Mouse (Mus musculus) G1E-ER4 (cell line): ENCODE measurements around the gene Ctu1. TPM values are rescaled to one million over a fixed set of nuclear protein-coding genes. Genes with fewer than 3 reads are reported as not detected.

Source experiments
- GATA1 ChIP-seq: IDR thresholded peaks from one replicate; pipeline ENCODE4 v1.8.0; 2012; ENCODE audit warnings: low read length, inconsistent platforms
- polyA plus RNA-seq: library from polyadenylated mRNA; stranded (reverse); fragments of >175 nt; gene quantifications from 2 replicates; pipeline ENCODE4 v1.2.3, GENCODE M21; 2012

Gene Ctu1
- polyA plus RNA-seq, 1 experiment = 33.9 TPM

DNA sequence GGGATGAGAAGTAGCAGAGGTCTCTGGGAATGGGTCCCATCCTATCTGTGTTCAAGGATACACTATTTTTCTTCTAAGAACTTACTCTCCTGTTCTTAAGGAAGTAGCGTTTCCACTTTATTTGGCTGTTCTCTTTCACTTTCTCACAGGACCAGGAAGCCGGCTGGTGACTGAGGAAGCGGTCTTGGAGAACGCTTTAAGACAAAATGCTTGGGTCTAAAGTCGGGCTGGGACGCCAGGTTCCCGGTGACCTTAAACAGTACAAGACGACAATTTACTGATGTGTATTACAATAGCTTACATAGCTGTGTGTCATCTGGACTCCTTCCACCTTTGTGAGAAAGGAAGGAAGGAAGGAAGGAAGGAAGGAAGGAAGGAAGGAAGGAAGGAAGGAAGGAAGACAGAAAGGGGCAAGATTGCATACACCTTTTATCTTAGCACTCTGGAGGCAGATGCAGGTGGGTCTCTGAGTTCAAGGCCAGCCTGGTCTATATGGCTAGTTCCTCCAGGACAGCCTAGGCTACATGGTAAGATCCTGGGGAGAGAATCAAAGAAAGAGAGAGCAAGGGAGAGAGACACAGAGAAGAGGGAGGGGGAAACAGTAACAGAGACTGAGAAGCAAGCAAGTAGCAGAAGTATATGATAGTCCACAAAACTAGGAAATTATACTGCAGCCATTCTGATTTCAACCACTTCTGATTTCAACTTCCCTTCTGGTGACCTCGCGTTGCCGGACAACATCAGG, 580 bp upstream of the Ctu1 start:
- TF ChIP-seq GATA1 = no peak

DNA sequence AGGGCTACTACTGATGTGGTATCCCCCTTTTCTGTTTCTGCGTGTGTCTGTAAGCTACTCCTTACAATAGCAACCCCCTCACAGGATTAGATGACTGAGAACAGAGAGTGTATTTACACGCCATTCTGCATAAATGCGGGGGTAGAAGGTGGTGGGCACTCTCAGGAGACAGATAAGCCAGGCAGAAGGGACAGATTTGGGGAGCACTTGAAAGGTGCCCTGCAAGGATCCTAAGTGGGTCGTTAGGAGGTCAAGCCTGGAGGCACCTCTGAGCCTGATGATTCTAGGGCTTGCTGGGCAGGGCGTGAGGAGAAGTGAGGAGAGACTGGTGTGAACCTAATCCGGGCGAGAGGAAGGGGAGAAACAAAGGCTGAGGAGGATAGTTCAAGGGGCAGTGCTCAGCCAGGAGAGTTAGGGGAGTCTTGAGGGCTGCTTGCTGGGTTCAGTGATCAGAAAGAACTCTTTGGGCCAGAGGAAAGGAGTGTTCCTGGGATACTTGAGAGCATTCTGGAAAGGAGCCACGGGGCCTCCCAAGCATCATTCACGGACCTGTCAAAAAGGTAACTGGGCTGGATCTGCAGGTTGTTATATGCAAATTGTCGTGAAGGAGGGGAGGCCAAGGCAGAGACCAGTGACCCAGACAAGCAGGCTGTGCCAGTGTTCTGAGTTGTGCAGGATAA, 905 bp downstream of the Ctu1 start:
- no peak for TF ChIP-seq GATA1

DNA sequence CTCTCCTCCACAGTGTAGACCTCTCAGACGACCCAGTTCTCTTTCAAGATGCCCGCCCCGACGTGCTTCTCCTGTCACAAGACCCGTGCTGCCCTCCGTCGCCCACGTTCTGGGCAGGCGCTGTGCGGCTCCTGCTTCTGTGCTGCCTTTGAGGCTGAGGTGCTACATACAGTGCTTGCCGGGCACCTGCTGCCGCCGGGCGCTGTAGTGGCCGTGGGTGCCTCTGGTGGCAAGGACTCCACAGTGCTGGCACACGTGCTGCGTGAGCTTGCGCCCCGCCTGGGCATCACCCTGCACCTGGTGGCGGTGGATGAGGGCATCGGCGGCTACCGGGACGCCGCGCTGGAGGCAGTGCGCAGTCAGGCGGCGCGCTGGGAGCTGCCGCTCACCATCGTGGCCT, 3.3 kb downstream of the Ctu1 start:
- no peak for TF ChIP-seq GATA1

DNA sequence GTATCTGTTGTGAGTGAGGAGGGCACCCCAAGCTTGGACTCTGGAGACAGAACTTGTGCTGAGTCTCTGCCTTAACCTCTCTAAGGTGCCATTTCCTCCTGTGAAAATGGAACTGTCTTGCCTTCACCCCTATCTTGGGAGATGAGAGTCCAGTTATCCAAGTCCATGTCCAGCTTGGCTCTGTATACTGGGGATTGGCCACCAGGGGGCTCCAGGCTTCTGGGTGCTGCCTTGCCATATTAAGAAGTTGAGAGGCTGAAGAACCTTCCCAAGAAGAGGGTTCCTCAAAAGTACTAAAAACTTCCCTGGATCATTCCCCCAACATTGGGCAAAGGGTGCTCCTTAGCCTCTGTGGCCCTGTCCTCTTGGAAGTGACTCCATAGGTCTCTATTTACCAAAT, 6.7 kb downstream of the Ctu1 start:
- TF ChIP-seq GATA1 = no peak

DNA sequence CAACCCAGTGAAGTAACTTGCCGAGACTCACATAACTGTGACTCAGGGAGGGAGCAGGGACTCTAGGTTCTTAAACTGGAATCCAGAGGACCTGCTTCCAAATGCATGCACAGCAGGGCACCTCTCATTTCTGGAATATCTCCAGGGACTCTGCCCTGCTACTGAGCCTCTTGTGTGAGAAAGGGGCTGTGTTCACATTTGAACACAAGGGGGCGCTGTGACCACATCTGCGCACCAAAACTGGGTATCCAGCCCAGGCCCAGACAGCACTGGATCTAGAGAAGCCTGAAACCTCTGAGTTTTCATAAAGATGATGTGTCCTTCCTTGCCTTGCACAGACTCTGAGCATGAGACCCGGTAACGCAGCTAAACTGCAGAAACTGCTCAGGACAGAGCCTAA, 9.1 kb downstream of the Ctu1 start:
- TF ChIP-seq GATA1 = no peak

DNA sequence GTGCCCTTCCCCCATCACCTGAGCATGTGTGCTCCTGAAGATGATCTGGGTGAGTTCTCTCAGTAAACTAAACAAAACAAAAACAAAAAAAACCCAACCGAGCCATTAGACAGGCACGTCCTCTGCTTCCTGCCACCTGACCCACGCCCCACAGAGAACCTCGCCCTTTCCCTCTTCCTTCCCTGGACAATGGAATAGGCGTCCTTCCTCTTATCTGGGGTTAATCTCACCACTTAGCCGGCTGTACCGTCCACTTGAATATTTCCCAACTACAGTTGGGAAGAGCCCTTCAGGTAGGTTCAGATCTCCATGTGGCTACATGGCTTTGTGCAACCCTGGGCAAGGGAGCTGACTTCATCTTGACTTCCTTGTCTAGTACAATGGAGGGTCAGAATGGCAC, 13.3 kb downstream of the Ctu1 start:
- no peak for TF ChIP-seq GATA1

DNA sequence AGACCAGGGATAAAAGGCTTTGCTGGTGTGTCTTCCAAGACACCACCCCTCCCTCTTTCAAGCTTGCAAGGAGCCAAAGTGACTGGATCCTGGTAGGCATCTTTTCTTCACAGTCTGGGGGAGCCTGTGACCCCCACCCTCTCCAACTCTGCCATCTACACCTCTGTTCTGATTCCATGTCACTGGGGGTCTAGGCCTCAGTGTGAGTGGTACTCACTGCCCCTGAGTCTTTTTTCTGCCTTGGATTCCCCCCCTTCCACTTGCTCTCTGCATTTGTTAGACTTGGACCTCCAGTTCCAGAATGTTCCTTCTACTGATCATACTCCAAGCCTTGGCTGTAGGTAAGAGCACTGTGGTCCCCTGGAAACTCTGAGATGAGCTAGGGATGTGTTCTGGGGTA, 18.3 kb downstream of the Ctu1 start, which contains the start of gene Klk14:
Klk14 (plus strand) TSS at position 301 of the 400 bp plus-strand sequence.
- no peak for TF ChIP-seq GATA1

DNA sequence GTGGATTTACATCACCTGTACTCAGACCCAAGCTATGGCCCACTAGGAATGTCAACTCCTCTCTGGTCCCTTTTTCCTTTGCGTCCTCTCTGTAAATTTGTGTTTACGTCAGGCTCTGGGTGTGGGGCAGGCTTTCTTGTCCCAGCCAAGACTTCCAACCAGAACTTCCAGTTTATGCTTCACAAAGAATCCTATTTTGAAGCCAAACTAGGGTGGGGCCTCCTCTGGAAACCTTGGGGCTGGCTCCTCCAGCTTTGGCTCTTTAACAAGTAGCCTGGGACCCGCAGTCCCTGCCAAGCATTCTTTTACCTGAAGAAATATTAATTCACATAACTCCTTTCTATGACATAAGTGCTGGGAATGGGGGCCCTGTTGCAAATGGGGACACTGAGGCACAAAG, 38.2 kb downstream of the Ctu1 start:
- no peak for TF ChIP-seq GATA1

DNA sequence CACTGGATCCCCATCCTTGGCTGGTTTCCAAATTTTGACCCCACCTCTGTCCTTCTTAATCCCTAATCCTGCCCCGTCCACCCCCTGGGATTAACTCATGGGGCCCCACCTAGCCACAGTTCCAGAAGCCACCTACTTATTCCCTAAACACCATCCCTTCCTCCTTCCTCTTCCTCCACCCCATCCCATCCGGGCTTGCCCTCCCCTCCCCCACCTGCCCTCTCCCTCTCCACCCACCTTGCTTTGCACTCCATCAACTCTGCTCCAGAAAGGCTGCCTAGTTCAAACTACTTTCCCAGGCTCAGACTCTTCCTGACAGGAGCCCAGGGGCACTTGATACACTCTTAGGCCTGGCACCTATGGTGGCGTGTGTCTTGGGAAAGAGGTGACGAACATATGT, 40.5 kb downstream of the Ctu1 start, which contains the start of gene Klk13:
Klk13 (plus strand) TSS at position 301 of the 400 bp plus-strand sequence.
- TF ChIP-seq GATA1 = no peak

DNA sequence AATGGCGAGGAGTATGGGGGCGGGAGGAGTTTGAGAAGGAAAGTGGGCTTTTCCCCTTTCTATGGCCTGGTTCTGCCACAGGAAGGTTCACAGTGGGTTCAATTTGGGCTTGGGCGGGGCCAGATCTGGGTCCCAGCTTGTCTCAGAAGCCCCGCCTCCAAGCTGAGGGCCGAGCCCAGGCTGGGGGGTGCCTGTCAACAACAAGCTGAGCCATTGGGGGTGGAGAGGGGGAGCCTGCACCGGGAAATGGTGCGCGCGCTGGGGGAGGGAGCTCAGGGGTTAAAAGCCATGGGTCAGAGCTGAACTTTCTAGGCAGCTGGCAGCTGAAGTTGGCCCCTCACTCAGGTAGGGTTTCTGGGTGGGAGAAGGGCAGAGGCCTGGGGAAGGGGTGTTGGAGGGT, 41.1 kb downstream of the Ctu1 start:
- no peak for TF ChIP-seq GATA1

DNA sequence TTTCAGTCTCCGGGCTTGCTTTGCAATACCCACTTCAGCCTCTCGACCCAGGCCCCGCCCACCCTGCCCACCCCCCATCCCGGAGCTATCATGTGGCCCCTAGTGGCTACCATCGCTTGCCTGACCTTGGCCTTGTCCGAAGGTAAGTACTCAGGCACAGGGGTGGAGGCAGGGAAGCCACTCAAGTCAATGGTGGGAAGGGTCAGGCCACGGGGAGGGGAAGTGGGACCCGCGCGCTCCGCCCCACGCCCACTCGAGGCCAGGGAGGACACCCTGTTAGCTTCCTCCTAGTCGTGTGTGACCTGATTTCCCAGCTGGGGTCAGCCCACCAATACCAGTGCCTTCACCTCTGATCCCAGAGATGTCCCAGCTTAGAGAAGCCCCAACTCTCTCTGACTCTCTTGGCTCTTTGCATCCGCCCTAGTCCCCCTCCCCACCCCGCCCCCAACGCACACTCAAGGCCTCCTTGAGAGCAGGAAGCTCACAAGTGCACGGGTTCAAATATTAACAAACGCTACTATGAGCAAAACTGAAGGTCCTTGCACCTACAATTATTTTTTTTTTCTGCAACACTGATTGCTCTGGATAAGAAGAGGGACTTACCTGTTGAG, 42.0 kb downstream of the Ctu1 start:
- TF ChIP-seq GATA1 = no peak

Other genes starting within 250 kb of the Ctu1 start
- 0.04 and 0.06 TPM in 2 replicates for gene Lim2, start 244.3 kb upstream of the Ctu1 start, polyA plus RNA-seq
- not detected in 2 replicates for gene Nkg7, start 234.9 kb upstream of the Ctu1 start, polyA plus RNA-seq
- gene Cldnd2, start 231.2 kb upstream of the Ctu1 start, polyA plus RNA-seq = not detected in 2 replicates
- gene Etfb, start 227.9 kb upstream of the Ctu1 start, polyA plus RNA-seq = 117 and 170 TPM in 2 replicates
- 0.21 TPM in 1 of 2 replicates, not detected in the other for gene Gm45233, start 227.9 kb upstream of the Ctu1 start, polyA plus RNA-seq
- 0.40 and 0.44 TPM in 2 replicates for gene Vsig10l, start 208.9 kb upstream of the Ctu1 start, polyA plus RNA-seq
- not detected in 2 replicates for gene Iglon5, start 181.9 kb upstream of the Ctu1 start, polyA plus RNA-seq
- not detected in 2 replicates for gene 4931406B18Rik, start 166.1 kb upstream of the Ctu1 start, polyA plus RNA-seq
- gene Cd33, start 127.6 kb upstream of the Ctu1 start, polyA plus RNA-seq = not detected in 2 replicates
- 0.09 and 0.15 TPM in 2 replicates for gene Zfp658, start 109.8 kb upstream of the Ctu1 start, polyA plus RNA-seq
- gene Zfp719, start 92.4 kb upstream of the Ctu1 start, polyA plus RNA-seq = 0.09 and 0.12 TPM in 2 replicates
- gene Zfp819, start 64.8 kb upstream of the Ctu1 start, polyA plus RNA-seq = not detected in 2 replicates
- not detected in 2 replicates for gene Ceacam18, start 37.3 kb upstream of the Ctu1 start, polyA plus RNA-seq
- gene Siglece, start 11.9 kb upstream of the Ctu1 start, polyA plus RNA-seq = not detected in 2 replicates
- not detected in 2 replicates for gene Klk14, start 18.4 kb downstream of the Ctu1 start, polyA plus RNA-seq
- not detected in 2 replicates for gene Klk13, start 40.6 kb downstream of the Ctu1 start, polyA plus RNA-seq
- not detected in 2 replicates for gene Klk12, start 96.9 kb downstream of the Ctu1 start, polyA plus RNA-seq
- not detected in 2 replicates for gene Klk11, start 102.6 kb downstream of the Ctu1 start, polyA plus RNA-seq
- gene Klk10, start 109.0 kb downstream of the Ctu1 start, polyA plus RNA-seq = not detected in 2 replicates
- not detected in 2 replicates for gene Klk9, start 119.9 kb downstream of the Ctu1 start, polyA plus RNA-seq
- gene Klk8, start 125.6 kb downstream of the Ctu1 start, polyA plus RNA-seq = not detected in 2 replicates
- gene Klk7, start 139.3 kb downstream of the Ctu1 start, polyA plus RNA-seq = not detected in 2 replicates
- gene Klk6, start 152.5 kb downstream of the Ctu1 start, polyA plus RNA-seq = not detected in 2 replicates
- gene Klk5, start 170.0 kb downstream of the Ctu1 start, polyA plus RNA-seq = not detected in 2 replicates
- gene Klk4, start 209.1 kb downstream of the Ctu1 start, polyA plus RNA-seq = not detected in 2 replicates